Mouse (Mus musculus) lung, adult 18-20 months (tissue): Measurements from ENCODE around the gene Nsg1.

ENCODE experiments used
- DNase-seq, 2 experiments: peaks; one replicate each; pipeline ENCODE4 v3.0.0; 2022; ENCODE audit warnings: mixed read lengths in 2 of 2

Nsg1 gene

GRCm38 (mm10) chr5:38159634-38160413, at the start of gene Nsg1:
Nsg1 (minus strand) TSS chr5:38159907.
- DNase-seq, result no peak

- no peak for DNase-seq
Observed at GRCm38 (mm10) chr5:38208985-38209384, 49.3 kb upstream of the Nsg1 start.

GRCm38 (mm10) chr5:38205303-38205726, 45.6 kb upstream of the Nsg1 start:
- no peak for DNase-seq

GRCm38 (mm10) chr5:38199686-38200085, 40.0 kb upstream of the Nsg1 start:
- DNase-seq, result no peak

- peak; percentile 61 to 72 for DNase-seq
Observed at GRCm38 (mm10) chr5:38197482-38197823, 37.7 kb upstream of the Nsg1 start.

- no peak for DNase-seq
Observed at GRCm38 (mm10) chr5:38196821-38197481, 37.2 kb upstream of the Nsg1 start.

GRCm38 (mm10) chr5:38195941-38196340, 36.2 kb upstream of the Nsg1 start:
- DNase-seq, result no peak

GRCm38 (mm10) chr5:38194946-38195345, 35.2 kb upstream of the Nsg1 start:
- DNase-seq, result no peak

- DNase-seq, result no peak
Observed at GRCm38 (mm10) chr5:38190907-38191306, 31.2 kb upstream of the Nsg1 start.

- no peak for DNase-seq
Observed at GRCm38 (mm10) chr5:38187006-38187405, 27.3 kb upstream of the Nsg1 start.

- DNase-seq, result no peak
Observed at GRCm38 (mm10) chr5:38184688-38185285, 25.1 kb upstream of the Nsg1 start.

- DNase-seq, result no peak
Observed at GRCm38 (mm10) chr5:38174256-38174912, 14.7 kb upstream of the Nsg1 start.

GRCm38 (mm10) chr5:38173766-38174165, 14.1 kb upstream of the Nsg1 start:
- no peak for DNase-seq

- no peak for DNase-seq
Observed at GRCm38 (mm10) chr5:38168497-38168896, 8.8 kb upstream of the Nsg1 start.

GRCm38 (mm10) chr5:38158947-38159633, 617 bp downstream of the Nsg1 start:
- peak; percentile 38 to 49 for DNase-seq

GRCm38 (mm10) chr5:38158501-38158946, 1.2 kb downstream of the Nsg1 start:
- no peak for DNase-seq

- no peak for DNase-seq
Observed at GRCm38 (mm10) chr5:38157481-38158020, 2.2 kb downstream of the Nsg1 start.

- DNase-seq, result no peak
Observed at GRCm38 (mm10) chr5:38153636-38154035, 6.1 kb downstream of the Nsg1 start.

GRCm38 (mm10) chr5:38152201-38153108, 7.3 kb downstream of the Nsg1 start:
- no peak for DNase-seq

- no peak for DNase-seq
Observed at GRCm38 (mm10) chr5:38151264-38151663, 8.4 kb downstream of the Nsg1 start.

- peak; percentile 81 to 88 for DNase-seq
Observed at GRCm38 (mm10) chr5:38146524-38146923, 13.2 kb downstream of the Nsg1 start.
